Mouse (Mus musculus): ENCODE results near the gene Farsa.

Gene Farsa

GRCm38 (mm10) chr8:84909949-84910348 is 53.2 kb downstream of the Farsa start:
- DNase-seq (ENCODE audit: low read depth in 1 of 2, low spot score in 2 of 2), result no peak

- DNase-seq (ENCODE audit: low read depth in 1 of 2, low spot score in 2 of 2), result no peak
Measured at GRCm38 (mm10) chr8:84910551-84910950, 53.8 kb downstream of the Farsa start.

- no peak for DNase-seq (ENCODE audit: low read depth in 1 of 2, low spot score in 2 of 2)
Measured at GRCm38 (mm10) chr8:84911854-84912253, 55.1 kb downstream of the Farsa start.

GRCm38 (mm10) chr8:84912391-84912790 is 55.6 kb downstream of the Farsa start:
- DNase-seq (ENCODE audit: low read depth in 1 of 2, low spot score in 2 of 2), result no peak

- no peak for DNase-seq (ENCODE audit: low read depth in 1 of 2, low spot score in 2 of 2)
Measured at GRCm38 (mm10) chr8:84912895-84913501, 56.2 kb downstream of the Farsa start.

GRCm38 (mm10) chr8:84913502-84913900 is 56.7 kb downstream of the Farsa start:
- no peak for DNase-seq (ENCODE audit: low read depth in 1 of 2, low spot score in 2 of 2)

GRCm38 (mm10) chr8:84913960-84914359 is 57.2 kb downstream of the Farsa start:
- no peak for DNase-seq (ENCODE audit: low read depth in 1 of 2, low spot score in 2 of 2)

GRCm38 (mm10) chr8:84915269-84915668 is 58.5 kb downstream of the Farsa start:
- DNase-seq (ENCODE audit: low read depth in 1 of 2, low spot score in 2 of 2), result no peak

GRCm38 (mm10) chr8:84917781-84918180 is 61.0 kb downstream of the Farsa start:
- DNase-seq (ENCODE audit: low read depth in 1 of 2, low spot score in 2 of 2), result no peak

- DNase-seq (ENCODE audit: low read depth in 1 of 2, low spot score in 2 of 2), result no peak
Measured at GRCm38 (mm10) chr8:84918646-84919045, 61.9 kb downstream of the Farsa start.
